Mouse (Mus musculus) c-Kit-negative CD71-positive TER-119-positive erythroid progenitor cells, embryonic 14.5 days (primary cell): Measurements from ENCODE around the gene Mnat1.

Experiments used
- DNase-seq: peaks from one replicate; pipeline ENCODE4 v3.0.0-alpha.2; 2013; ENCODE audit warnings: low read depth, low spot score

Gene Mnat1

GRCm38 (mm10) chr12:73231552-73231951, 108.0 kb downstream of the Mnat1 start:
- no peak for DNase-seq

- DNase-seq = no peak
Observed at GRCm38 (mm10) chr12:73232586-73232985, 109.1 kb downstream of the Mnat1 start.

GRCm38 (mm10) chr12:73241960-73242359, 118.4 kb downstream of the Mnat1 start:
- no peak for DNase-seq

GRCm38 (mm10) chr12:73245687-73246086, 122.2 kb downstream of the Mnat1 start:
- DNase-seq = no peak

- no peak for DNase-seq
Observed at GRCm38 (mm10) chr12:73255006-73255405, 131.5 kb downstream of the Mnat1 start.

- DNase-seq = no peak
Observed at GRCm38 (mm10) chr12:73259269-73259668, 135.8 kb downstream of the Mnat1 start.

GRCm38 (mm10) chr12:73260339-73260738, 136.8 kb downstream of the Mnat1 start:
- DNase-seq = no peak

- DNase-seq = no peak
Observed at GRCm38 (mm10) chr12:73265381-73265978, 142.0 kb downstream of the Mnat1 start.

GRCm38 (mm10) chr12:73266597-73266996, 143.1 kb downstream of the Mnat1 start:
- DNase-seq = no peak

- no peak for DNase-seq
Observed at GRCm38 (mm10) chr12:73268497-73268896, 145.0 kb downstream of the Mnat1 start.

GRCm38 (mm10) chr12:73269531-73269930, 146.0 kb downstream of the Mnat1 start:
- no peak for DNase-seq

- DNase-seq = no peak
Observed at GRCm38 (mm10) chr12:73269933-73270332, 146.4 kb downstream of the Mnat1 start.

GRCm38 (mm10) chr12:73274921-73275320, 151.4 kb downstream of the Mnat1 start:
- DNase-seq = no peak

- DNase-seq = peak; percentile 74
Observed at GRCm38 (mm10) chr12:73286287-73287092, 163.0 kb downstream of the Mnat1 start, which contains the start of the genes Trmt5 and Slc38a6. TSS of gene Trmt5 (minus strand) at chr12:73286710. TSS of gene Slc38a6 (plus strand) at chr12:73286779.

- peak; percentile 3 for DNase-seq
Observed at GRCm38 (mm10) chr12:73287609-73288008, 164.1 kb downstream of the Mnat1 start.

- DNase-seq = no peak
Observed at GRCm38 (mm10) chr12:73288626-73289025, 165.1 kb downstream of the Mnat1 start.

GRCm38 (mm10) chr12:73294884-73295283, 171.4 kb downstream of the Mnat1 start:
- DNase-seq = no peak

- DNase-seq = no peak
Observed at GRCm38 (mm10) chr12:73295505-73296140, 172.1 kb downstream of the Mnat1 start.

- no peak for DNase-seq
Observed at GRCm38 (mm10) chr12:73298621-73299020, 175.1 kb downstream of the Mnat1 start.

- DNase-seq = no peak
Observed at GRCm38 (mm10) chr12:73300531-73300930, 177.0 kb downstream of the Mnat1 start.

GRCm38 (mm10) chr12:73304636-73305035, 181.1 kb downstream of the Mnat1 start:
- no peak for DNase-seq

- no peak for DNase-seq
Observed at GRCm38 (mm10) chr12:73307750-73308149, 184.2 kb downstream of the Mnat1 start.
